Mouse (Mus musculus) layer of hippocampus, adult 2 months (tissue): ENCODE data around the gene Adcy1. TPM values are rescaled to one million over a fixed set of nuclear protein-coding genes. Genes with fewer than 3 reads are reported as not detected.
A peak's percentile ranks its signal among the peaks of the same experiment; 100 is the strongest.
"Not testable (repeated sequence)": the region's sequence is repeated elsewhere in the genome, so short reads cannot be mapped to it uniquely, and the experiment has no call there.

Source experiments
- DNase-seq, 2 experiments: peaks; one replicate each; pipeline ENCODE4 v3.0.0; 2022; ENCODE audit warnings: low spot score in 2 of 2
- H3K27ac ChIP-seq: fragments of 200-600 bp; 2 replicates; pipeline ENCODE4 v1.8.1; 2022
- H3K4me3 ChIP-seq: fragments of 200-600 bp; 2 replicates; pipeline ENCODE4 v1.8.1; 2022; ENCODE audit warnings: mild to moderate bottlenecking
- CTCF ChIP-seq: fragments of 200-600 bp; conservative IDR thresholded peaks from 2 replicates; pipeline ENCODE4 v1.8.1; 2022; ENCODE audit warnings: antibody characterized with exemption, mild to moderate bottlenecking, moderate library complexity
- total RNA-seq, 2 experiments: library from RNA; stranded (reverse); gene quantifications; 2 replicates each; pipeline ENCODE4 v1.2.3; 2021

Adcy1 gene
- total RNA-seq, 2 experiments from 2014 or later = 376 to 403 TPM

GRCm38 (mm10) chr11:7199736-7200392, 136.6 kb downstream of the Adcy1 start:
- peak; percentile 67 to 75 for DNase-seq
- Histone ChIP-seq H3K4me3 (no peak overlapping the region), H3K27ac (no peak overlapping the region)
- TF ChIP-seq CTCF = peak; percentile 95

- TF ChIP-seq CTCF = no peak
- no peak overlapping the region for H3K4me3 ChIP-seq
- DNase-seq = no peak
- H3K27ac ChIP-seq = no peak overlapping the region
These were observed 137.1 kb downstream of the Adcy1 start for GRCm38 (mm10) chr11:7200393-7200783.

- H3K27ac ChIP-seq = no peak overlapping the region
- no peak for DNase-seq
- no peak overlapping the region for H3K4me3 ChIP-seq
- no peak for TF ChIP-seq CTCF
These were observed 138.9 kb downstream of the Adcy1 start for GRCm38 (mm10) chr11:7202206-7202605.

GRCm38 (mm10) chr11:7203846-7204245, 140.6 kb downstream of the Adcy1 start:
- no peak for DNase-seq
- TF ChIP-seq CTCF = no peak
- Histone ChIP-seq H3K27ac (no peak overlapping the region), H3K4me3 (no peak overlapping the region)

- Histone ChIP-seq H3K27ac (no peak overlapping the region), H3K4me3 (no peak overlapping the region)
- peak; percentile 87 for TF ChIP-seq CTCF
- DNase-seq = peak; percentile 58 to 82
These were observed 147.1 kb downstream of the Adcy1 start for GRCm38 (mm10) chr11:7210343-7210742.

- H3K4me3 ChIP-seq = no peak overlapping the region
- H3K27ac ChIP-seq = no peak overlapping the region
- no peak for TF ChIP-seq CTCF
- DNase-seq = no peak
These were observed 147.9 kb downstream of the Adcy1 start for GRCm38 (mm10) chr11:7211211-7211610.

- no peak for TF ChIP-seq CTCF
- Histone ChIP-seq H3K27ac (no peak overlapping the region), H3K4me3 (peak overlapping the region; percentile 64)
- no peak for DNase-seq
These were observed 149.0 kb downstream of the Adcy1 start for GRCm38 (mm10) chr11:7212126-7212798.

GRCm38 (mm10) chr11:7213161-7213500, 149.8 kb downstream of the Adcy1 start:
- no peak for DNase-seq
- H3K4me3 ChIP-seq = peak overlapping the region; percentile 64
- H3K27ac ChIP-seq = peak overlapping the region; percentile 96
- no peak for TF ChIP-seq CTCF

GRCm38 (mm10) chr11:7213501-7214341, 150.4 kb downstream of the Adcy1 start, which contains the start of gene Igfbp3:
TSS of gene Igfbp3 (minus strand) at chr11:7213923.
- Histone ChIP-seq H3K27ac (peak within 1 kb of the TSS; percentile 96), H3K4me3 (peak within 1 kb of the TSS; percentile 64)
- DNase-seq = peak; percentile 82 to 83
- TF ChIP-seq CTCF = no peak

- TF ChIP-seq CTCF = no peak
- no peak for DNase-seq
- H3K4me3 ChIP-seq = peak overlapping the region; percentile 64
- H3K27ac ChIP-seq = peak overlapping the region; percentile 96; the same call in 1 of the 2 replicates
These were observed 151.0 kb downstream of the Adcy1 start for GRCm38 (mm10) chr11:7214342-7214660.

- TF ChIP-seq CTCF = peak; percentile 88
- peak; percentile 66 to 74 for DNase-seq
- no peak overlapping the region for H3K27ac ChIP-seq
- no peak overlapping the region; the same call in 1 of the 2 replicates for H3K4me3 ChIP-seq
These were observed 151.5 kb downstream of the Adcy1 start for GRCm38 (mm10) chr11:7214761-7215160.

- peak; percentile 90 for TF ChIP-seq CTCF
- peak; percentile 66 to 82 for DNase-seq
- no peak overlapping the region for H3K27ac ChIP-seq
- no peak overlapping the region for H3K4me3 ChIP-seq
These were observed 152.4 kb downstream of the Adcy1 start for GRCm38 (mm10) chr11:7215703-7216102.

- peak; percentile 55 for TF ChIP-seq CTCF
- not testable (repeated sequence) for DNase-seq, H3K4me3 ChIP-seq, H3K27ac ChIP-seq
These were observed 158.5 kb downstream of the Adcy1 start for GRCm38 (mm10) chr11:7221826-7222225.
